Mouse (Mus musculus) E14TG2a.4 (cell line): ENCODE results near the gene Zfp775.

Experiments used
- H3K27me3 ChIP-seq: 2 replicates; pipeline ENCODE4 v1.6.1; 2014; ENCODE audit warnings: low read length, control low read depth; ENCODE audit not compliant: insufficient read depth
- H3K36me3 ChIP-seq: 2 replicates; pipeline ENCODE4 v1.6.1; 2014; ENCODE audit warnings: low read length, control low read depth; ENCODE audit not compliant: insufficient read depth
- H3K4me1 ChIP-seq: replicated peaks from 2 replicates; pipeline ENCODE4 v1.6.1; 2014; ENCODE audit warnings: low read depth, low read length, control low read depth
- H3K4me3 ChIP-seq: replicated peaks from 2 replicates; pipeline ENCODE4 v1.5.1; 2014; ENCODE audit warnings: mild to moderate bottlenecking, low read length
- H3K9me3 ChIP-seq: 2 replicates; pipeline ENCODE4 v1.6.1; 2014; ENCODE audit warnings: low read length, control low read depth
- CTCF ChIP-seq: conservative IDR thresholded peaks from 2 replicates; pipeline ENCODE4 v1.5.1; 2014; ENCODE audit warnings: low read length
- NANOG ChIP-seq: IDR thresholded peaks from 2 replicates; pipeline ENCODE4 v1.6.1; 2014; ENCODE audit warnings: borderline replicate concordance, low read length, mixed read lengths
- POU5F1 ChIP-seq: IDR thresholded peaks from 2 replicates; pipeline ENCODE4 v1.6.1; 2014; ENCODE audit warnings: low read length, borderline replicate concordance

Zfp775 gene

DNA sequence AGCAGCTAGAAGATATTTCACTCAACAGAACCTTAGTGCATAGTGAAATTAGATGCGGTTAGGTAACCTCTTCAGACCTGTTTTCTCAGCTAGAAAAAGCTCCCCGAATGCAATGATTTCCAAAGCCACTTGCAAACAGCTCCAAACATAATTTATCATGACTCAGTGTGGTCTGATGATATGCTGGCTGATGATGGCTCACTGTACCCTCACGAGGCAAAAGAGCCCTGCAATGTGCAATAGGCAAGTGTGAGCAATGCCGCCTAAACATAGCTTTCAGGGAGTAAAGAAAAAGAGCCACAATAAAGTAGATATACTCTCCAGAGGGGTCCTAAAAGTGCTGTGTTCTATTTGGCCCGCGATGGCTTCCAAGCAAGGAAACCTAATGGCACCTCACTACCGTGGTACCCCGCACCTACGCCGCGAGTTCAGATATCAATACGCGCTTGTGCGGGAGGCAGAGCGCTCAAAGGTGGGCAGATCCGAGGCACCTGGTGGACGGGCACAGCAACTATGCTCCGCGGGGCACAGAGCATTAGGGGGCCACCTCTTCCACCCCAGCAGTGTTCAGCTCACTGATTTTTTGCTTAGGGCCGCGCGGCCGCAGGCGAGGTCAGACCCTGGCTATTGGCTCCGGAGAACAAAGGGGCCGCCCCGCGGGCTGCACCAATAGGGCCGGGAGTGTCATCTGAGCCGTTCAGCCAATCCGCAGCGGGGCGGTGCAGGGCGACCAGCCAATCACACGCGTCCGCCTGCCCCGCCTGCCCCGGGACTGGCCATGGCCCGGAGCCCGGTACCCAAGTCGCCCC, at the start of gene Zfp775:
Gene Zfp775, plus strand, starts transcription at position 793 of the 809 bp plus-strand sequence.
- Histone ChIP-seq H3K36me3 (peaks cover 9% of the 10 kb centered on the region; the same call in 1 of the 2 replicates), H3K27me3 (peaks cover 64% of the 10 kb centered on the region), H3K9me3 (no peaks in the 10 kb centered on the region), H3K4me3 (peak within 1 kb of the TSS; percentile 83), H3K4me1 (peaks cover 36% of the 10 kb centered on the region)
- TF ChIP-seq CTCF (no peak), NANOG (no peak), POU5F1 (no peak)

DNA sequence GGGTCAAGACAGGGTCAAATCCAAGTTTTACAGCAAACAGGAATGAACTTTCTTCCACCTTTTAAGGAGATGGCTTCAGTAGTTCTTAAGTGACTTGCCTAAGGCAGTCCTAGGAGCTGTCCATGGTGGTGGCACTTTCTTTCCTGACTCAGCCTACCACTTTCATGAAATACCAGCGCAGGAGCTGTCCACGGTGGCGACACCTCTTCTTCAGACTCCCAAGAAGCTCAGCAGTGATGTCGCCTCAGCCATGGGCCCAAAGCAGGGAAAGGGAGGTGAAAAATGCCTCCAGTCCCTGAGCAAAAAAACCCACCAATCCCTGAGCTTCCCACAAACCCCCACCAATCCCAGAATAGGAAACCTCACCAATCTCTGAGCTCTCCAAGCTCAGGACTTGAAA, 48.9 kb upstream of the Zfp775 start:
- no peak overlapping the region for H3K4me3 ChIP-seq
- peaks cover 4% of the 10 kb centered on the region; the same call in 1 of the 2 replicates for H3K27me3 ChIP-seq
- no peaks in the 10 kb centered on the region for H3K36me3 ChIP-seq
- no peaks in the 10 kb centered on the region for H3K9me3 ChIP-seq
- peaks cover 21% of the 10 kb centered on the region for H3K4me1 ChIP-seq
- no peak for TF ChIP-seq NANOG

DNA sequence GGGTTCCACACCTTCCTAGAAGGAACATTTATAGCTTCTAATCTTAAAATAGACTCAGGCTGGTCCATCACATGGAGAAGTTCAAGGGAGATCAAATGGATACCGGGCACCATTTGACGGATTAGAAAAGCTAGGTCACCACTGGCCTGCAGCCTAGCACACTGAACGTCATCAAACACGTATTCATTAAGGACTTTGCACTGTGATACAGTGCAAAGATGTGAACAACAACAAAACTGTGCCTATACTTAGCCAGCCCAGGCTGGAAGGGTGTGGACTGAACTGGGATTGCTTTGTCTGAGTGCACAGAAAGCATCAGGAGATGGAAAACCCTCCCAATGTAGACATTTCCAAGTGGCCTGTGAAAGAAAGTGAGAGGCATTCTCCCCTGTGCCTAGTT, 48.0 kb upstream of the Zfp775 start:
- H3K9me3 ChIP-seq = no peaks in the 10 kb centered on the region
- H3K36me3 ChIP-seq = no peaks in the 10 kb centered on the region
- H3K4me1 ChIP-seq = peaks cover 21% of the 10 kb centered on the region
- peak overlapping the region; percentile 74; the same call in 1 of the 2 replicates for H3K4me3 ChIP-seq
- TF ChIP-seq POU5F1 (no peak), NANOG (no peak), CTCF (no peak)
- peaks cover 4% of the 10 kb centered on the region; the same call in 1 of the 2 replicates for H3K27me3 ChIP-seq

DNA sequence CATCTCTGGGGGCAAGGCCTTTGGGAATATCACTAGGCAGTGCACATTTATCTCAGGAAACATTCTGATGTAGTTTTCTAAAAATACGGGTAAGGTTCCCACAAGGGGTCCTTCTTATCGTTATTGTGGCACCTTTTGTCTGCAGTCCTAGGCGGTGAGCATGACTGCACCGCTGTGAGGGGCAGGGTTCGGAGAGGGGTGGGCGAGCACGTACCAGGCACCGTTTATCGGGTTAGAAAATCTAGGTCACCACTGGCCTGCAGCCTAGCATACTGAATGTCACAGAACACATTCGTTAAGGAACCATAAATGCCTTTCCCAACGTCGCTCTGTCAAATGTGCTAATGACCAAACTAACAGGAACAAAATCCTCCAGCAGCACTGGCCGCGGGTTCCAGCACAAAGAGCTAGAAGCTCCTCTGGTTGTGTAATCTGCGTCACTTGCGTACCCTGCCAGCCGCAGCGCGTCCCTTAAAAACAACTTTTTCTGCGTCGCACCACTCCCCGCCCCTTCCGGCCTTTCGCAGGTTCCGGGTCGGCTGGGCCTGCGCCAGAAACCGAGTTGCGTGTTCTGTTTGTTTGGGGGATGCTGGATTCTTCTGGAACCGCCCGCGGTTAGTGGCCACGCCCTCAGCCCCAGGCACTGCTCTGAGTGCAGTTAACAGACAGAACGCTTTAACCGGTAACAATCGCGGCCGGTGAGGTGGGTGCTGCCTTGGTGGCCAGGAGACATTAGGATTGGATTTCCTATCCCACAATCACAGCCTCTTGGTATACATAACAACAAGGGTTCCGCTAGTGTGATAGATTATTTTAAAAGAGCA, 47.4 kb upstream of the Zfp775 start, which contains the start of gene Lrrc61:
Gene Lrrc61, plus strand, starts transcription at position 517 of the 824 bp plus-strand sequence.
- Histone ChIP-seq H3K4me3 (peak within 1 kb of the TSS; percentile 74), H3K36me3 (no peaks in the 10 kb centered on the region), H3K4me1 (peaks cover 21% of the 10 kb centered on the region), H3K9me3 (no peaks in the 10 kb centered on the region), H3K27me3 (peaks cover 4% of the 10 kb centered on the region; the same call in 1 of the 2 replicates)
- TF ChIP-seq POU5F1 = no peak
- TF ChIP-seq NANOG = no peak
- no peak for TF ChIP-seq CTCF

DNA sequence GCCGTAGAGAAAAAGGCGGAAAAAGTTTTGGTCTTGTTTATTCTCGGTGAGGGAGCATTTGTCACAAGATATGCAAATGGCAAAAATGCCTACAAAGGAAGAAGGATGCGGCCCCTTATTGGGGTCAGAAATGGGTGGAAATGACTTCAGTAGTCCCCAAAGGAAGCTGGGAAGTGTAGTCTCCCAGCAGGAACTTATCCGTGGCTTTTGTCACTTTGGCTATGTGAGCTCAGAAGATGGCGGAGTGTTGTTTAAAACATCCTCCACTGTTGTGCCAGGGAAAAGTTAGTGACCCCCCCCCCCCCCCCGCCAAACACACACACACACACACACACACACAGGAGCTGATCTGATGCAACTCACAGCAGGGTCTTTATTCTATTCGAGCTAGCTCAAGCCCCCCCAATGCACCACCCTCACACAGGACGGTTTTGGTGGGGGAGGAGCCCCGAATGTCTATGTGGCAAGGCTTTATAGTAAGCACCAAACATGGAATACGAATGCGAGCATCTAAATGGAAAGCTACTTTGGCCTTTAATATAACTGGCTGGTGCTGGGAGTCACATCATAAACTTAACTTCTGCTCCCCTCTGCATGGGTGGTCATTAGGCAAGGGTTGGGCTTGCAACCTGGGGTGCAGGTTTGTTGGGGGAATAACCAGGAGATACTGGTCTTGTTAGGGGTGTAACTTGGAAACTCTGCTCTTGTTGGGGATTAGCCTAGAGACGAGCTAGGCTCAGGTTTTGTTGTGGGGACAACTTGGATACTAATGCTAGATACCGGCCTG, 46.6 kb upstream of the Zfp775 start:
- TF ChIP-seq POU5F1 (no peak), CTCF (no peak), NANOG (no peak)

DNA sequence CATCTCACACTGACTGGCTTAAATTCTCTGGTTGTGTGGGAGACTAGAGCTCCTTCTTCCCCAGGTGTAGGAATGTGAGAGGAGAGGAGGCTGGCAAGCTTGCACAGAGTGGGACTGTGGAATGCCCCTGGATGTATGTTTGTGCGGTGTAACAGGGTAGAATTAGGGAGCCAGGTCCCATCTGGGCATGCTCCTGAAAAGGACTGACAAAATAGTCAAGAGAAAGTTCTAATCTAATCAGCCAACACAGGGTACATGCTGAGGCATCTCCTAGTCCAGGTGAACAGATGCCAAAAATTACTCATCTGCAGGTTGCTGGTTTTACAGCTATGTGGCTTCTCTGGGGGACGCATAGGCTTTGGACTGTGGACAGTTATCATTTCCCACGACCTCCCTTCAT, 45.9 kb upstream of the Zfp775 start:
- peaks cover 2% of the 10 kb centered on the region; the same call in 1 of the 2 replicates for H3K27me3 ChIP-seq
- H3K36me3 ChIP-seq = no peaks in the 10 kb centered on the region
- no peak overlapping the region; the same call in 1 of the 2 replicates for H3K4me3 ChIP-seq
- no peaks in the 10 kb centered on the region for H3K9me3 ChIP-seq
- TF ChIP-seq NANOG = no peak
- TF ChIP-seq POU5F1 = no peak
- no peak for TF ChIP-seq CTCF
- peaks cover 21% of the 10 kb centered on the region for H3K4me1 ChIP-seq

More for the DNA sequence above, 46.6 kb upstream of the Zfp775 start:
- H3K4me1 ChIP-seq = peaks cover 21% of the 10 kb centered on the region
- peak overlapping the region; percentile 74 for H3K4me3 ChIP-seq
- H3K36me3 ChIP-seq = no peaks in the 10 kb centered on the region
- H3K27me3 ChIP-seq = peaks cover 4% of the 10 kb centered on the region; the same call in 1 of the 2 replicates
- H3K9me3 ChIP-seq = no peaks in the 10 kb centered on the region

DNA sequence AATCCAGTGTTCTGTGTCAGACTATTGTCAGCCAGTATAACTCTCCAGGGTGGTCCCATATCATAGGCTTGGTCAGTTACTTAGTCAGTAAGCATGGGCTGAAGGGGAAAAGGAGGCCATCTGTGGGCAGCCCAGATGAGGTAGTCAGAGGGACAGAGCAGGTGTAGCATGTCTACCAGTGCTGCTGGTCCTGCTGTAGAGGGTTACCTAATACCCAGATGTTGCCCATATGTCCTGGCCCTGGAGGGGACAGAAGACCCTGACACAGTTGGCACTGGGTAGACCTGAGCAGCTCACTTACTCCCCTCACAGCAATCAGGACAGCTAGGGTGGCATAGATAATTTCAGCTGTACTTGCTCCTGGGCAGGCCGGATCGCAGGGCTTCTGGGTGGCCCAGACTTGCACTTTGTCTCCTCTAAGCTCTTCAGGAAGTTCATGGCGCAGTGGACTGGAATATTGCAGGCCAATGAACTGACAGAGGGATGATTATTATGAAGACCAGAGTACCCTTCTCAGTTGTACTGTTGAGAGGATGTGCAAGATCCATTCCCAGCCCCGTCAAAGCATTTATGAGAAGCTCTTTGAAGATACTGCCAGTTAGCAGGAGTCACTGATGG, 36.1 kb upstream of the Zfp775 start:
- H3K4me1 ChIP-seq = 0 out of 2 replicates have a peak, but pooled peaks cover 5% of the 10 kb centered on the region
- TF ChIP-seq CTCF (no peak), NANOG (no peak), POU5F1 (no peak)
- no peak overlapping the region for H3K4me3 ChIP-seq
- H3K27me3 ChIP-seq = no peaks in the 10 kb centered on the region; the same call in 1 of the 2 replicates
- peaks cover 14% of the 10 kb centered on the region for H3K9me3 ChIP-seq
- 0 out of 2 replicates have a peak, but pooled peaks cover 5% of the 10 kb centered on the region for H3K36me3 ChIP-seq
